ENCODE assay signal across 35 mouse cellular contexts in genomic region chr13:54521181-54521580, GRCm38 (mm10).
"Had no signal": no experiment of that assay in that cellular context is flagged by ENCODE, and none has a peak within 500 bp of the region (broad histone marks: within the 10 kb centered on the region; RNA-seq: fewer than 3 reads in every experiment).

No protein-coding gene starts in this region.

- ATAC-seq: hindbrain, embryonic 16.5 days; hindbrain, postnatal 0 days; inflammation-experienced regulatory T-cells, adult 6 months; intestine, embryonic 15.5 days; intestine, embryonic 16.5 days; intestine, postnatal 0 days had no signal

- H3K4me3 ChIP-seq: heart, embryonic 10.5 days; heart, embryonic 12.5 days; heart, embryonic 13.5 days; heart, embryonic 15.5 days; hindbrain, embryonic 10.5 days; hindbrain, embryonic 12.5 days; hindbrain, embryonic 13.5 days; hindbrain, embryonic 15.5 days; intestine, embryonic 15.5 days; kidney, embryonic 15.5 days; layer of hippocampus, adult 2 months had no signal

- H3K27ac ChIP-seq: heart, embryonic 10.5 days; heart, embryonic 13.5 days; heart, embryonic 15.5 days; hindbrain, embryonic 10.5 days; hindbrain, embryonic 12.5 days; hindbrain, embryonic 13.5 days; hindbrain, embryonic 14.5 days; hindbrain, embryonic 15.5 days; hindbrain, postnatal 0 days; intestine, embryonic 15.5 days; kidney, embryonic 15.5 days; kidney, postnatal 0 days; layer of hippocampus, adult 2 months had no signal

- DNase-seq: heart, postnatal 10 days; heart, postnatal 14 days; heart, postnatal 36 days; heart, postnatal 4 days; kidney, adult 11 months; kidney, adult 18-20 months; kidney, adult 2 months; kidney, adult 8-10 months; kidney, adult 9 months; kidney, postnatal 10 days; kidney, postnatal 14 days; kidney, postnatal 25 days; kidney, postnatal 36 days; kidney, postnatal 4 days; layer of hippocampus, adult 9-11 months; layer of hippocampus, postnatal 36 days had no signal

- H3K9me3 ChIP-seq: heart, embryonic 10.5 days; heart, embryonic 12.5 days; heart, embryonic 15.5 days; hindbrain, embryonic 10.5 days; hindbrain, embryonic 12.5 days; hindbrain, embryonic 13.5 days; hindbrain, embryonic 15.5 days; intestine, embryonic 15.5 days; kidney, embryonic 15.5 days had no signal

- H3K9ac ChIP-seq: heart, embryonic 12.5 days; heart, embryonic 13.5 days; heart, embryonic 15.5 days; hindbrain, embryonic 12.5 days; hindbrain, embryonic 13.5 days; hindbrain, embryonic 14.5 days; hindbrain, embryonic 15.5 days; intestine, embryonic 15.5 days; kidney, embryonic 15.5 days had no signal

- H3K4me2 ChIP-seq: heart, embryonic 11.5 days; heart, embryonic 12.5 days; heart, embryonic 13.5 days; heart, embryonic 15.5 days; hindbrain, embryonic 12.5 days; hindbrain, embryonic 13.5 days; hindbrain, embryonic 14.5 days; hindbrain, embryonic 15.5 days; intestine, embryonic 15.5 days; kidney, embryonic 15.5 days had no signal

- H3K27me3 ChIP-seq: heart, embryonic 12.5 days; heart, embryonic 13.5 days; heart, embryonic 15.5 days; hindbrain, embryonic 12.5 days; hindbrain, embryonic 13.5 days; hindbrain, embryonic 15.5 days; intestine, embryonic 15.5 days; kidney, embryonic 15.5 days had no signal

- H3K4me1 ChIP-seq: heart, embryonic 10.5 days; heart, embryonic 12.5 days; heart, embryonic 13.5 days; heart, embryonic 15.5 days; hindbrain, embryonic 10.5 days; hindbrain, embryonic 12.5 days; hindbrain, embryonic 13.5 days; hindbrain, embryonic 15.5 days; intestine, embryonic 15.5 days; kidney, embryonic 15.5 days had no signal
